Mouse (Mus musculus): ENCODE data around the gene Mad1l1.
A peak's percentile ranks its signal among the peaks of the same experiment; 100 is the strongest.

Mad1l1 gene

DNA sequence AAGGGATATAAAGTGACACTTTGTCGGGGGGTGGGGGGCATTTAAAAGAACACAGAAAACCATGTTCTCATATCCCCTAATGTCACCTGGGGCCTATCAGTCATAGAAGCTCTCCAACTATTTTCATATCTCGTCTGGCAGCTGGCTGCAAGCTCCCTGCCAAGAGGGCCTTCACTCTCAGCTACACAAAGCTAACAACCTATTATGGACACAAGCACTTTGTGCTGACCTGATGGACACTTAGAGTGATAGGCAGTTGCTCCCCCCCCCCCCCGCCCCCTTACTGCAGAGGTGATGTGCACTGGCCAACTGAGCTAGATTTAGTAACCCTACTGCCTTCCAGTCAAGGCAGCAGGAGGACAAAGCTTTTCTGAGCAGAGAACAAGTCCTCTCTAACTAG is 104.3 kb downstream of the Mad1l1 start:
- peak; percentile 34 to 66 for DNase-seq (ENCODE audit: low spot score in 2 of 2)

DNA sequence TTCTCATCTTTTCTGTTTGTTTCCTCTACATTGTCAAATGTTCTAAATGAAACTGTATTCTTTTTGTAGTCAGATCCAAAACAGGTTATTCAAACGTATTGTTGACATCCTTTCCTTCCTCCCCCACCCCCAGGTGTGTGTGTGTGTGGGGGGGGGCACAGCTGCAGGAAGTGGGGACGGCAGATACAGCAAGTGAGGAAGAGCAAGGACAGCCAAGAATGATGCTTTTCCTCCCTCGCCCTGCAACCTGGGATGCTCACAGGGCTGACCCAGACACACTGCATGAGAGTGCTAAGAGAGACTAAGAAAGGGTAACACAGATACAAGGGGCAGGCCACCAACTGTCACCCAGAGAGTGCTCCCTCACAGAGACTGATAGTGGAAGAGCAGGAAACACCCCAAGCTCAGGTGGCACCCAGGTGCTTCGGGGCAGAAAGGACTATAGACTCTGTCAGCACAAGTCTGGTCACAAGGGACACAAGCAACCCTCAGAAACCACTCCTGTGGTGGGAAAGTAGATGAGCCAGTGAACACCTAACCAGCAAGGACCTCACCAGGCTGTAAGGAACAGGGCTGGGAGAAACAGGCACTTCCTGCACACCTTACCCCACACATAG is 105.8 kb downstream of the Mad1l1 start:
- DNase-seq (ENCODE audit: low spot score in 2 of 2), result no peak

DNA sequence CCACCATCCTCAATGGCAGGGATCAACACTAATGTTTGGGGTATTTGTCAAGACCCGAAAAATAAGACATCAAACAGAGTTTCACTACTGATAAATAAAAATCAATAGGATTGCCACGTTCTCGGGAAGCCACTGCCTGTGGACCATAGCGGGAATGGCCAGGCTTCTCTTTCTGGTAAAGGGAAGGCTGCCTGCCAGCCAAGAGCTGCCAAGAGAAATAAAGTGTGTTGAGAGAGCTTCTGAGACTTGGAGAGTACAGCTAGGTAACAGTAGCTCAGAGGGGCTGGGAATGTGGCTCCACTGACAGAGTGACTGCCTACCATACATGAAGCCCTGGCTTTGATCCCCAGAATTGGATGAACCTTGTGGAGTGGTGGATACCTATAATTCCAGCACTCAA is 108.4 kb downstream of the Mad1l1 start:
- DNase-seq (ENCODE audit: low spot score in 2 of 2), result no peak

DNA sequence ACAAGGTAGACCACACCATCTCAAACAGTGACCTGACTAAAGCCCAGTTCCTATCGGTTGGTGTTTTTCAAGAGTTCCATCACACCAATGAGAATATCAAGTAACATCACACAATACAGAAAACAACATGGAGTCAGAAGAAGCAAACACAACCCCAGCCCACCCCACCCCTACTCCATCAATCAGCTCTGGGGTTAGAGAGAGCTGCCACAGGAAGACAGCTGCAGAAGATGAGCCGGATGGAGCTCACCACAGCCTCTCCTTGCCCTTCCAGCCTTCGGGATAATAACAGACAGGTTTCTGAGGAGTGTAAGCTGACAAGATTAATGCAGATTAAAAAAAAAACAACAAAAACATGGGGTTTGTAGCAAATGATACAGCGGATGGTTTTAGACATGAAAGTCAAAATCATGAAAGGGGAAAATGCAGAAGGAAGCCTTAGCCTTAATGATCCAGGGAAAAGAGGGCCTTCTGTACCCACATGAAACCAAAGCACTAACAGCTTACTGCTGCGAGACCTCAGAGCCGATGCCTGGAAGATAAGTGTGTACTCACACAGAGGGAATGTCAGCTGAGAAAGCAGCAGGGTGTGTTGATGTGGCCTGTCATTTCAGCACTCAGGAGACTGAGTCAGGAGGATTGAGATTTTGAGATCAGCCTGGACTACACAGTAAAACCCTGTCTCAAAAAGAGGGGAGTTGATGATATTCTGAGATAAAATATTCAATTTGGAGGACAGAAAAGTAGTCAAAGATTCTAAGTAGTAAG is 110.8 kb downstream of the Mad1l1 start:
- no peak for DNase-seq (ENCODE audit: low spot score in 2 of 2)

DNA sequence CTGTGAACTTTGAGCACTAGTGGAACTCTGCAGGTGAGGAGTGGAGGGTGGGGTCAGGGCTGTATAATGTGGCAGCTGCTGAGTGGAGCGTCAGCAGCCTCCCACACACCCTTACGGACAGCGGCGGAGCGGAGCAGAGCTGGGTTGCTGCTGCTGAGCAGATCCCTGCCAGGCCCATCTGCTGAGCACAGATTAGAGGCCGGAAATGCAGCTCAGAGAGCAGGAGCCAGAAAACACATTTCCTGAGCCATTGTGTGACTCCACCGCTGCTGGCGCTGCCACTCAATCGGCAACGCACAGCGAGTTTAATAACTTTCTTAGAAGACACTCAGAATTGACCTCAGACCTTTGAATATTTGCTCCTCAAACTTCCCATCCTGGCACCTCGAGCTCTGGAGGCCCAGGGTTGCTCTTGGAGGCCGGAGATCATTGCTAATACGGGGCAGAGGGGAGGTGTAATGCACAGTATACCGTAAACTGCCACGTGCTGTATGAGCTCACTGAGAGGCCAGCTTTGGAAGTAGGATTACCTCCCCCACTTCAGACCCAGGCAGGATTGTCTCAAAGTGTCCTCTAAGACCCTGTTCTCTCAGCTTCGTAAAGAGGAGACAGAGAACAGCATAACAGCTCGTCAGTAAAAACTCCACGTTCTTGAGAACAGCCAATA is 112.5 kb downstream of the Mad1l1 start:
- DNase-seq (ENCODE audit: low spot score in 2 of 2), result peak; percentile 68 to 73

DNA sequence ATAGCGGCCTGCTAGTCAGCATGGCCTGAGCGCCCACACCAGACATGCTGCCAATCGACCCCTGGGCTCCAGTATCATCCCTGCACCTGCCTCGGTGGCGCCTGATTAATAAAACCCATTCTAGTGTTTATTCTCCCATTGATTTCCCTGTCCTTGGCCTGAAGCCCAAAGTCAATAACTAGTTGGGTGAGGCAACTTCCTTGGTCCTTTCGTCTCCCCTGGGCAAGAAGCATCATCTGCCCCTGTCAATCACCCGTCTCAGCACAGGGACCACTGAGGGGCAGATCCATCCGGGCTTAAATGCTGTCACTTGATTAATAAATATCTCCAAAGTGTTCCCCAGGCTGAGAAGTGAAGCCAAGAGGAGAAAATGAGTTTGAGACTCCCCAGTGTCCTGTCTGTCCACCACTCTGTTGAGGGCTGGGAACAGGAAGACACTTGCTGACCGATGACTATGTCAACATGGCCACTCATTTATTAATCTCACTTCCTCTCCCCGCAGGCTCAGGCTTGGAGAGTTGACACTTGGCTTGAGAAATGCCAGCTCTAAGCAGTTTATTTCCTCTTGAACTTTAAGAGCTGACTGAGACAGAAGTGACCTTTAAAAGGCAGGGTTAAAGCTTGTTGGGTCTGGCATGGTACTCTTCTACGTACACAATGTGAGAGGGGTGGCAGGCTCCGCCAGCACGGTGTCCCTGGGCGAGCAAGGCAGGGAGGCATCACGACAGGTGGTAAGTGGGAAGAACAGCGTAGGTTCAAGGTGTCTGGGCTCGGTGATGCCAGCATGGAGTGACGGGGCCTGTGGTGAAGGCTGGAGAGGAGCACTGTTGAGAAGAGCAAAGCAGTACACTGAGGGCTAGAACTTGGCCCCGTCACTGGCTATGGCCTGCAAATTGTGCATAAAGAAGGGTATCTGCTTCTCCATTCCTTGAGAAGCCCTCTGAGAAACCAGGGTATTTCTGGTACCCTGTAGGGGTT is 114.3 kb downstream of the Mad1l1 start:
- DNase-seq (ENCODE audit: low spot score in 2 of 2), result peak; percentile 52 to 62

DNA sequence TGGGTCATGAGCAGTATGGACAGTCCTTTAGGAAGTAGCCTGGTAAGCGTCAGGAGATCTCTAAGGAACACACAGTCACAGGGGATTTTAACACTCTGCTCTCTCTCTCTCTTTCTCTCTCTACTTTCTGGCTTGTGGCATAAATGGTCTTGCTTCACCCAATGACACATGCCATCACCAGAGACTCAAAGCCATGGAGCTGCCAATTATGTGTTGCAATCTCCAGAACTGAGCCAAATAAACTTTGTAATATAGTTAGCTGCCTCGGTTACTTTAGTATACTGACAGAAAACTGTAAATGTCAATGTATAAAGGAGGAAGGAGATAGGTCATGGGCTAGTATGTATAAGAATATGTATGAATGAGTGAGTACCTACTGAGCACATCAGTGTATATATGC is 115.4 kb downstream of the Mad1l1 start:
- no peak for DNase-seq (ENCODE audit: low spot score in 2 of 2)

DNA sequence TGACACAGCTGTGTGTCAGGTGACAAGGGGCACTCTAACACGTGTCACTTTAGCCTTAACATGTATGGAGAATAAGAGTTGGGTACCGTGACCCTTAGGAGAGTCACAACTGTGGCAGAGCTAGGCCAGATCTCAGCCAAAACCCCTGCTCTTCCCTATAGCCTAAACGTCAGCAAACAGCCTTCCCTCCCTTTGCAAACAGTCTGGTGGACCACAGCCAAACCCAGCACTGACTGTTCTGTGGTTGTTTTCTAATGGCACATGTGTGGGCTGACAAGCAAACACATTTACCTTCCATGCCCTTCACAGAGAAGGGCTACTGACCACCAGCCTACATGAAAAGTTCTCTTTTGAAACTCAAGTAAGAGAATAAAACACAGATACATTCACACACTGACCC is 116.9 kb downstream of the Mad1l1 start:
- no peak for DNase-seq (ENCODE audit: low spot score in 2 of 2)

DNA sequence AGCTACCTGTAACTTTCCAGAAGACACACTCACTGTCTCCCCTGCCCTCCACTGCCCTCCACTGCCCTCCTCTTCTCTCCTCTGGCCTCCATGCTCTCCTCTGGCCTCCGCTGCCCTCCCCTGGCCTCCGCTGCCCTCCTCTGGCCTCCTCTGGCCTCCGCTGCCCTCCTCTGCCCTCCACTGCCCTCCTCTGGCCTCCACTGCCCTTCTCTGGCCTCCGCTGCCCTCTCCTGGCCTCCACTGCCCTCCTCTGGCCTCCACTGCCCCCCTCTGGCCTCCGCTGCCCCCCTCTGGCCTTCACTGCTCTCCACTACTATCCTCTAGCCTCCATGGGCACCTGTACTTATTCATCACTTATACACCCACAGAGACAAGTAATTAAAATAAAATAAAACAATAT is 117.3 kb downstream of the Mad1l1 start:
- DNase-seq (ENCODE audit: low spot score in 2 of 2), result no peak

DNA sequence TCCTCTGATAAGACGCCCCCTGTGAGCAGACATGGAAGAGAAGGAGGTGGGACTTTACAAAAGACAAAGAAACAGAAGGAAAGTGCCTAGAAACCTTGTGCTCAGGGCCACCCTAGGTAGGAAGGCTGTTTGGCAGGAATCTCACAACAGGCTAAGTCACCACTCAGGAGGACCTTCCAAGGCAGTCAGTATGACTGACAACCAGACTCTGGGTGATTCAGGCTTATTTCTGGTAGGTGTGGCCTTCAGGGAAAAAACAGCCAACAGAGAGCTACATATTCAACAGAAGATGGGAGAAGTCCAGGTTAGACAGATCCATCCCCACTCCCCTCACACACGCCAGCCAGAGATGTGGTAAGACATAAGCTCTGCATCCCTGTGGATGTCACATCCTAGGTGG is 118.9 kb downstream of the Mad1l1 start:
- no peak for DNase-seq (ENCODE audit: low spot score in 2 of 2)

DNA sequence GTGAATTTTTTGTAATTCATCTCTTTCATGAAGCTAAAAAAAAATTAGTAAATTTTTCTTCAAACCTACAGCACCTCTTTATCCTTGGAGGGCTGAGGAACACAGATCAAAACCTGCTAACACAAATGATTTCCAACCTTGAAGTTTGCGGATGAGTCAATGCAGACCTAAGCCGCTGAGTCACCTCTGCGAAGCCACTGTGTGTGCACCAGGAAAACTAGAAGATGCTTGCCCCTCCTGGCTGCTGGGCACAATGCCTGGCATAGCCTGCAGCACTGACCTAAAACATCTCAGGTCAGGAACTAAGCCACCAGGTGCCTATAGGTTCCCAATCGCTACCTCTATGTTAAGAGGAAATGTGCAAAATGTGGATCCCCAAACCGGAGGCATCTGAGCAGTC is 119.8 kb downstream of the Mad1l1 start:
- no peak for DNase-seq (ENCODE audit: low spot score in 2 of 2)

DNA sequence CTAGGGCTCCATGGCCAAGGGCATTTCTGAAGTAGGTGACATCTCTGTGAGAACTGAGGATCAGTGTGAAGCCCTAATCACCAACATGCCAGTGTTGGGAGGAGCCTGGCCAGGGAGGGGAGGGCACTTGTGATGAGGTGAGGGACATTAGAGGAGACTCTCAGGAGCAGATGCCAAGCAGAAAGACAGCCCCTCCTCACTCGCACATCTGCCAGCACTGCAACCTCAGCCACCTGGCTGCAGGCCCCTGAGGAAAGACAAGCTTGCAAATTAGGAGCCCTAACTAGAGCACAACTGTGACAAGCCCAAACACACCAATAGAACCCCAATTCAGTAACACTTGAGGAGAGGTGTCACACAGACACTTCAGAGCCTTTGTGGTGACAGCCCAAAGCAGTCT is 120.2 kb downstream of the Mad1l1 start:
- DNase-seq (ENCODE audit: low spot score in 2 of 2), result no peak

DNA sequence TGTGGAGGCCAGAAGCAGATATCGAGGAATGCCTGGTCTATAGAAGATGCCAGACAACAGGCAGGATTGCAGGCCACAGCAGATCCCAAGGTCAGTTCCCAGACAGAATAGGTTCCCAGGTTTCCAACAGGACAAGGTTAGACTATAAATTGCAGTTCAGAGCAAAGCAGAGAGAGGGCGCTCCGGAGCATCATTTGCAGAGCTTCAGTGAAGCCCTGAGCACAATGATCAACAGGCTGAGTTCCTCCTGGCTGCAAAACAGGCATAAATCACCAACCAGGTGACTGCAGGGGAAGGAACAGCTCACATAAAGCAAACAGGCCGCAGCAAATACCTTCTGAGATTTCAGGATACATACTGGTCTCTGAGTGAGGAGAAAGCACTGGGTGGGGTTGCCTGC is 123.6 kb downstream of the Mad1l1 start:
- DNase-seq (ENCODE audit: low spot score in 2 of 2), result peak in 1 of 2 experiments; percentile 69

DNA sequence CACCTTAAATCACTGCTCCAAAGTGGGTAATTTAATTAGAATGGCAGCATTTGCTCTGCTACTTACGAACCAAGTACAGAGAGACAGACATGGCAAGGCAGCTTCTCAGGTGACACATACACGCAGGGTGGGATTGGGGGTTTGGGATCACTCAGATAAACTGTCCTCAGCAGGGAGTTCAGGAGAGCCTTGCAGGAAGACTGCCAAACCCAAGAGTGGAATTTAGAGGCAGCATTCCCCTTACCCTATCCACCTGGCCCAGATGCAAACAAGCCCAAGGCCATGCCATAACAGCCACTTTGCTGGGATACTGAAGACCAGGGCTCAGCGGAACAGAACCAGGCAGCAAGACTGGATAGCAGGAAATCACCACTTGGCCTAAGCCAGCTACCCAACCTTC is 124.9 kb downstream of the Mad1l1 start:
- DNase-seq (ENCODE audit: low spot score in 2 of 2), result no peak

DNA sequence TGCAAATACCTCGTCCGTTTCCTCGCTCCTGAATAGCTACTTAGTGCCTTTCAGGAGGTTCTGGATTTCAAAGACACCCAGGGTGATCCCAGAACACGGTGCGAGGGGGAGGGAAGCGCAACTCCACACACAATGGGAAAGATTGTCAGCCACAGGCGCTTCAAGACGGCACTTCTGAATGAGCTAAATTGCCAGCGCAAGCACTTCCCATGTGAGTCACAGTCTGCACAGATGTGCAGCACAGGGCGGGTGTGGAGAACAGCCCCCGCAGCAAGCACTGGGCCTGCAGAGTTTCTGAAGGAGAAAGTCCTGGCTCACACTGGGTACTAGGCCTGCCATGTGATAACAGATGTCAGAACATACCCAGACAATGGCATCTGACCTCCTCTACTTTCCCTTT is 127.2 kb downstream of the Mad1l1 start:
- peak; percentile 35 to 37 for DNase-seq (ENCODE audit: low spot score in 2 of 2)

DNA sequence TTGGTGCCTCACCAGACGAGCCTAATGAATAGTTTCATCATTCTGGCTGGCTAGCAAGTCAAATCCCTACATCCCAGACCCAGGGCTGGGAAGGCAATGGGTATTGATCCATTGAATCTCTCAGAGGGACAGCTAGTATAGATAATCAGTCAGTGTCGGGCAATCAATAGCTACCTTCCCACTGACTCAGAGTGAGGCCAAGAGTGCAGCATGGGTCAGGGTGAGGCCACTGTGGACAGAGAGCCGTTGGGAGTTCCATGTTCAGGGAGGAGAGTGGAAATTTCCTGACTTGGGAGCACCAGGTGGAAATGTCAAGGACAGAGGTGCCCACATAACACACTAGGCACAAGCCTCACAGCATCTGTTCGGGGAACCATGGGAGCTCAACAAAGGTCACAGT is 129.8 kb downstream of the Mad1l1 start:
- no peak for DNase-seq (ENCODE audit: low spot score in 2 of 2)

DNA sequence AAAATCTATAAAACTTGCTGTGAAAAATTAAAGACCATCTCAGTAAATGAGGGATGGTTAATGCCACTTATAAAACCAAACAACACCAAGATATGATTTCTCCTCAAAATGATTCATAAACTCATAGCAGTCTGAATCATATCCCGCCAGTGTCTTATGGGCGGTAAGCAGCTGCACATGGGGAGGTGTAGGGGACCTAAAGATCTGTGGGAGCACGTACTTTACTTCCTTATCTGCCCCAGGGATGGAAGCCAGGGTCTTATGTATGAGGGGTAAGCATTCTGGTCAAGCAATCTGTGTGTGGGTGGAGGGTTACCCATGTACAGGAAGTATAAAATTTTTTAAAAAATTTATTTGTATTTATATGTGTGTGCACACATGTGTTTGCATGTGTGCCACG is 135.0 kb downstream of the Mad1l1 start:
- DNase-seq (ENCODE audit: low spot score in 2 of 2), result no peak

DNA sequence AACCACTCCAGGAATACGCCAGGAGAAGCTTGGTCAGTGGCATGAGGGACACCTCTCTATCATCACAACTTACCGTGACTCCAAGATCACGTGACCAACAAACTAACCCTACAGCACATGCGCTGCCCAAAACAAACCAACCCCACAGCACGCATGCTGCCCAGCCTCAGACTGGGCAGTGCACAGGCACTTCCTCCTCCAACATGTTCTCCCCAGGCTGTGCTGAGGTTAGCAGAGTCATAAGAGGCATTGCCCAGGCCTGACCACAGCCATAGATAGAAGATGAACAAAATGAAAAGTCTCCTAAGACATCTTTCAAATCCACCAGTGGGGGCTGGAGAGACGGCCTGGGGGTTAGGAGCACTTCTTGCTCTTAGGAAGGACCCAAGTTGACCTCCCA is 135.6 kb downstream of the Mad1l1 start:
- no peak for DNase-seq (ENCODE audit: low spot score in 2 of 2)

DNA sequence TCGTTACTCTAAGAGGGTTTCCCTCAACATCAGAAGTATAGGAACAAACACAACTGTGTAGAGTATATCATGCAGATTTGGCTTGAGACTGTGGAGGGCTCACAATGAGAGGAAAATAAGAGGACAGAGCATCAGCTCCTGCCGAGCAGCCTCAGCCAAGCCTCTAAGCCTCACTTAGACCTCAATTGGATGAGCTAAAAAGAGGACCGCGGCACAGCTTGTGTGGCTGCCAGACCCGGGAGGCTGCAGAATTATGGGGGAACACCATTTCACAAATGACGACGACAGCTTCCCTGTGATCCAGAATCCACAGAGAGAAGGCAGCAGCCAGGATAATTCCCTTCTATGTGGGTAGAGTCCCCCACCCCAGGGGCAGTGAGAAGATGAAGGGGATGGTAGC is 138.0 kb downstream of the Mad1l1 start:
- DNase-seq (ENCODE audit: low spot score in 2 of 2), result no peak

DNA sequence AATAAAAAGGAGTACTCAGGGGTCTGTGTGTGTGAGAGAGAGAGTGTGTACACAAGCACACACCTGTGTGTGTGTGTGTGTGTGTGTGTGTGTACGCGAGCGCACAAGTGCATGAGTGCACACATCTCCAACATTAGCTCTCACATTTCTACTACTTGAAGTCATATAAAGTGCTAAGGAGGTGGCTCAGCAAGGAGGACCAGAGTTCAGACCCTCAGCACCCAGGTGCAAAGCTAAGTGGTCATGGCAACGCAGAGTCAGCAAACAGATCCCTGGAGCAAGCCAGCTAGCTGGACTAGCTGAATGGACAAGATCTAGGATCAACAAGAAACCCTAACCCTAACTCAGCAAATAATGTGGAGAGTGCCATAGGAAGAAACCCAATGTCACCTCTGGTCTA is 139.0 kb downstream of the Mad1l1 start:
- DNase-seq (ENCODE audit: low spot score in 2 of 2), result no peak

DNA sequence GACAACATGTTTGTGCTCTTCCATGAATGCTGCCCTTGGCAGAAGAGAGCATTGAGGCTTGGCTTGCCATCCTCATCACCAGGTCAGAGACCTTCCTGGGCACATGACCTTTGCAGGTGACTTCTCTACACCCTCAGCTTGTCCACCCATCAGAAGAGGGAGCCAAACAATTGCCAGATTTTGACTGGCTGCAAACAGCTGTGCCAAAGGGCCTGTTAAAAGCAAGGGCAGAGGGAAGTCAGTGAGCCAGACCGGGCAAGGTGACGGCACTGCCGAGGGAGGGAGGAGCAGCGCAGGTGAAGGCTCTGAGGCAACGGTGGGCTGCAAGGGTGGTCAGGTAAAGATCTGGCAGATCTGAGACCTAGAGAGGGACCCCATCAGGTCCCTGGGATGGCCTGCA is 141.3 kb downstream of the Mad1l1 start:
- no peak for DNase-seq (ENCODE audit: low spot score in 2 of 2)

Data from heart, adult 9 months (tissue).